Mouse (Mus musculus): ENCODE measurements around the gene Slc13a2. TPM values are rescaled to one million over a fixed set of nuclear protein-coding genes. Genes with fewer than 3 reads are reported as not detected.

Gene Slc13a2
- polyA plus RNA-seq, 3 experiments from 2014 or later, result not detected

GRCm38 (mm10) chr11:78386508-78387043 is 35.4 kb downstream of the Slc13a2 start, which contains the start of gene Foxn1:
Foxn1 (minus strand) TSS chr11:78386558.
- no peak for ATAC-seq

- ATAC-seq, result no peak
These were observed 36.2 kb downstream of the Slc13a2 start for GRCm38 (mm10) chr11:78385776-78386175.

- ATAC-seq, result no peak
These were observed 39.3 kb downstream of the Slc13a2 start for GRCm38 (mm10) chr11:78382701-78383100.

GRCm38 (mm10) chr11:78382286-78382685 is 39.7 kb downstream of the Slc13a2 start:
- ATAC-seq, result no peak

GRCm38 (mm10) chr11:78380996-78381395 is 41.0 kb downstream of the Slc13a2 start:
- ATAC-seq, result no peak

GRCm38 (mm10) chr11:78380351-78380750 is 41.7 kb downstream of the Slc13a2 start:
- no peak for ATAC-seq

GRCm38 (mm10) chr11:78377549-78378159 is 44.4 kb downstream of the Slc13a2 start:
- ATAC-seq, result no peak

- no peak for ATAC-seq
These were observed 47.9 kb downstream of the Slc13a2 start for GRCm38 (mm10) chr11:78374147-78374546.

GRCm38 (mm10) chr11:78372610-78373009 is 49.4 kb downstream of the Slc13a2 start:
- no peak for ATAC-seq

- no peak for ATAC-seq
These were observed 49.9 kb downstream of the Slc13a2 start for GRCm38 (mm10) chr11:78372166-78372565.

- no peak for ATAC-seq
These were observed 50.3 kb downstream of the Slc13a2 start for GRCm38 (mm10) chr11:78371711-78372110.

- no peak for ATAC-seq
These were observed 51.6 kb downstream of the Slc13a2 start for GRCm38 (mm10) chr11:78370389-78370788.

- ATAC-seq, result no peak
These were observed 54.4 kb downstream of the Slc13a2 start for GRCm38 (mm10) chr11:78367456-78368225.

GRCm38 (mm10) chr11:78364103-78364502 is 57.9 kb downstream of the Slc13a2 start:
- no peak for ATAC-seq

- ATAC-seq, result no peak
These were observed 58.6 kb downstream of the Slc13a2 start for GRCm38 (mm10) chr11:78363309-78364007.

- ATAC-seq, result no peak
These were observed 61.3 kb downstream of the Slc13a2 start for GRCm38 (mm10) chr11:78360789-78361131.

GRCm38 (mm10) chr11:78360125-78360788 is 61.8 kb downstream of the Slc13a2 start:
- ATAC-seq, result peak; percentile 95

GRCm38 (mm10) chr11:78358330-78359007 is 63.5 kb downstream of the Slc13a2 start:
- no peak for ATAC-seq

GRCm38 (mm10) chr11:78355471-78356238 is 66.4 kb downstream of the Slc13a2 start:
- ATAC-seq, result no peak

GRCm38 (mm10) chr11:78354905-78355304 is 67.1 kb downstream of the Slc13a2 start:
- no peak for ATAC-seq

GRCm38 (mm10) chr11:78353081-78353480 is 68.9 kb downstream of the Slc13a2 start:
- ATAC-seq, result no peak
